Mouse (Mus musculus) midbrain, postnatal 0 days (tissue): ENCODE measurements around the gene Syce2. TPM values are rescaled to one million over a fixed set of nuclear protein-coding genes. Genes with fewer than 3 reads are reported as not detected.
"Not testable (repeated sequence)": the region's sequence is repeated elsewhere in the genome, so short reads cannot be mapped to it uniquely, and the experiment has no call there.

Experiments used
- ATAC-seq: fragments of 200-750 bp; cut with Nextera tagmentation; 2 replicates; pipeline ENCODE4 v1.8.0; 2017; ENCODE audit warnings: moderate number of reproducible peaks, mild to moderate bottlenecking, moderate TSS enrichment, moderate library complexity; ENCODE audit not compliant: low FRiP score
- DNase-seq: peaks from one replicate; pipeline ENCODE4 v3.0.0-alpha.2; 2015; ENCODE audit warnings: low spot score
- H3K27ac ChIP-seq: fragments of 300-500 bp; sonication (generic); 2 replicates; pipeline ENCODE4 v1.5.1; 2014; ENCODE audit warnings: low read depth, mild to moderate bottlenecking, low read length, mixed read lengths
- H3K27me3 ChIP-seq: fragments of 300-500 bp; sonication (generic); 2 replicates; pipeline ENCODE4 v1.6.1; 2014; ENCODE audit warnings: low read length, control low read depth, mixed read lengths; ENCODE audit not compliant: insufficient read depth
- H3K36me3 ChIP-seq: fragments of 300-500 bp; sonication (generic); 2 replicates; pipeline ENCODE4 v1.6.1; 2014; ENCODE audit warnings: low read length, control low read depth, mixed read lengths; ENCODE audit not compliant: insufficient read depth
- H3K4me1 ChIP-seq: fragments of 300-500 bp; sonication (generic); 2 replicates; pipeline ENCODE4 v1.6.1; 2014; ENCODE audit warnings: mild to moderate bottlenecking, control low read depth, antibody characterized with exemption, low read length, mixed read lengths; ENCODE audit not compliant: insufficient read depth
- H3K4me2 ChIP-seq: fragments of 300-500 bp; sonication (generic); 2 replicates; pipeline ENCODE4 v1.6.1; 2014; ENCODE audit warnings: low read depth, mild to moderate bottlenecking, low read length, mixed read lengths; ENCODE audit not compliant: poor library complexity, severe bottlenecking
- H3K4me3 ChIP-seq: fragments of 300-500 bp; sonication (generic); 2 replicates; pipeline ENCODE4 v1.5.1; 2014; ENCODE audit warnings: low read depth, mild to moderate bottlenecking, low read length, moderate library complexity
- H3K9ac ChIP-seq: fragments of 300-500 bp; sonication (generic); replicated peaks from 2 replicates; pipeline ENCODE4 v1.6.1; 2014; ENCODE audit warnings: mild to moderate bottlenecking, low read length, moderate library complexity, mixed read lengths; ENCODE audit not compliant: poor library complexity, severe bottlenecking
- H3K9me3 ChIP-seq: fragments of 300-500 bp; sonication (generic); 2 replicates; pipeline ENCODE4 v1.6.1; 2016; ENCODE audit warnings: low read length, control low read depth
- CTCF ChIP-seq: IDR thresholded peaks from 2 replicates; pipeline ENCODE4 v1.5.1; 2016; ENCODE audit warnings: antibody characterized with exemption, mild to moderate bottlenecking
- WGBS: fragments of 180-500 bp; shearing (Covaris S2); extraction: QIAGEN DNeasy Blood & Tissue Kit; methylation state at CpG from one replicate; pipeline ENCODE4 v1.1.7; 2014; 5-methylcytosine and 5-hydroxymethylcytosine counted together
- polyA plus RNA-seq: library from polyadenylated mRNA; unstranded; fragments of >200 nt; fragmentation: Nextera tagmentation; extraction: Ambion mirVana; gene quantifications from 2 replicates; pipeline ENCODE4 v1.2.1, GENCODE M21; 2015
- total RNA-seq: library from RNA; depleted of rRNA; stranded (reverse); fragments of >200 nt; gene quantifications from 2 replicates; pipeline ENCODE4 v1.2.3, GENCODE M21; 2014

Syce2 gene
- total and polyA plus RNA-seq, 2 experiments from 2014 or later: 29.5 to 56.2 TPM

- Histone ChIP-seq H3K4me2 (peak overlapping the region; percentile 95), H3K27me3 (no peaks in the 10 kb centered on the region; the same call in 1 of the 2 replicates), H3K9ac (peak overlapping the region; percentile 40), H3K4me1 (peaks cover 9% of the 10 kb centered on the region), H3K27ac (no peak overlapping the region), H3K4me3 (peak overlapping the region; percentile 48), H3K9me3 (no peaks in the 10 kb centered on the region), H3K36me3 (0 out of 2 replicates have a peak, but pooled peaks cover 4% of the 10 kb centered on the region)
- WGBS: 6% methylated on average over 24 of the region's 24 CpGs
- TF ChIP-seq CTCF: no peak
- ATAC-seq (0 out of 2 replicates have a peak, but pooled peaks have one; percentile 8), DNase-seq (no peak)
Measured at GRCm38 (mm10) chr8:84902367-84902919, 30.5 kb downstream of the Syce2 start.

GRCm38 (mm10) chr8:84902920-84903661 lies 31.2 kb downstream of the Syce2 start:
- H3K27ac ChIP-seq: no peak overlapping the region
- TF ChIP-seq CTCF: peak; percentile 77

GRCm38 (mm10) chr8:84904351-84904750 lies 32.4 kb downstream of the Syce2 start:
- Histone ChIP-seq H3K27me3 (no peaks in the 10 kb centered on the region; the same call in 1 of the 2 replicates), H3K27ac (no peak overlapping the region), H3K4me2 (no peak overlapping the region), H3K9ac (no peak overlapping the region), H3K9me3 (no peaks in the 10 kb centered on the region), H3K4me3 (no peak overlapping the region), H3K4me1 (peaks cover 9% of the 10 kb centered on the region), H3K36me3 (0 out of 2 replicates have a peak, but pooled peaks cover 4% of the 10 kb centered on the region)
- no peak for TF ChIP-seq CTCF
- WGBS: 91% methylated on average over 7 of the region's 7 CpGs
- no peak for ATAC-seq
- no peak for DNase-seq

More at GRCm38 (mm10) chr8:84902920-84903661, 31.2 kb downstream of the Syce2 start:
- Histone ChIP-seq H3K36me3 (0 out of 2 replicates have a peak, but pooled peaks cover 4% of the 10 kb centered on the region), H3K4me1 (peaks cover 9% of the 10 kb centered on the region), H3K9ac (peak overlapping the region; percentile 40), H3K4me3 (peak overlapping the region; percentile 48), H3K4me2 (peak overlapping the region; percentile 95), H3K27me3 (no peaks in the 10 kb centered on the region; the same call in 1 of the 2 replicates), H3K9me3 (no peaks in the 10 kb centered on the region)
- peak; percentile 85 for ATAC-seq
- 1% methylated on average over 67 of the region's 68 CpGs for WGBS
- DNase-seq: peak; percentile 83

GRCm38 (mm10) chr8:84907037-84907436 lies 35.1 kb downstream of the Syce2 start:
- Histone ChIP-seq H3K4me1 (peaks cover 9% of the 10 kb centered on the region), H3K36me3 (peaks cover 24% of the 10 kb centered on the region), H3K4me3 (no peak overlapping the region), H3K9ac (no peak overlapping the region), H3K27ac (no peak overlapping the region), H3K27me3 (no peaks in the 10 kb centered on the region; the same call in 1 of the 2 replicates), H3K4me2 (no peak overlapping the region), H3K9me3 (no peaks in the 10 kb centered on the region)
- ATAC-seq: no peak
- DNase-seq: no peak
- WGBS: 90% methylated on average over 9 of the region's 9 CpGs
- TF ChIP-seq CTCF: no peak

- H3K36me3 ChIP-seq: peaks cover 28% of the 10 kb centered on the region
- ATAC-seq (no peak), DNase-seq (no peak)
- no peak overlapping the region for H3K27ac ChIP-seq
- no peaks in the 10 kb centered on the region; the same call in 1 of the 2 replicates for H3K27me3 ChIP-seq
- no peak overlapping the region for H3K4me2 ChIP-seq
- WGBS: 77% methylated on average over 8 of the region's 8 CpGs
- no peak overlapping the region for H3K4me3 ChIP-seq
- no peak overlapping the region for H3K9ac ChIP-seq
- TF ChIP-seq CTCF: no peak
- peaks cover 9% of the 10 kb centered on the region for H3K4me1 ChIP-seq
- no peaks in the 10 kb centered on the region for H3K9me3 ChIP-seq
Measured at GRCm38 (mm10) chr8:84907493-84907892, 35.6 kb downstream of the Syce2 start.

GRCm38 (mm10) chr8:84907979-84908378 lies 36.1 kb downstream of the Syce2 start:
- DNase-seq, H3K9ac ChIP-seq, H3K27ac ChIP-seq, H3K4me1 ChIP-seq, ATAC-seq, H3K9me3 ChIP-seq, H3K27me3 ChIP-seq: not testable (repeated sequence)
- WGBS: 30% methylated on average over 7 of the region's 7 CpGs
- peak overlapping the region; percentile 45 for H3K4me2 ChIP-seq
- peak overlapping the region; percentile 29; the same call in 1 of the 2 replicates for H3K4me3 ChIP-seq
- H3K36me3 ChIP-seq: peaks cover 33% of the 10 kb centered on the region
